Mouse (Mus musculus): ENCODE measurements around the gene Leng1. TPM values are rescaled to one million over a fixed set of nuclear protein-coding genes. Genes with fewer than 3 reads are reported as not detected.
A peak's percentile ranks its signal among the peaks of the same experiment; 100 is the strongest.

Leng1 gene
- total and polyA plus RNA-seq, 3 experiments: 5.8 to 8.5 (median 6.7) TPM

- in situ Hi-C loops (cut with MboI; ENCODE audit: low pct_ligation_motif_present, low pct_unique_long_range_greater_than_20kb, low sequenced_read_pairs): no loop called here
- dilution Hi-C loops (cut with MboI; ENCODE audit: extremely low pct_ligation_motif_present, extremely low pct_unique_long_range_greater_than_20kb, low sequenced_read_pairs): no loop called here
- peaks cover 13 to 43% of the 10 kb centered on the region in 2 experiments for H3K4me1 ChIP-seq (ENCODE audit: control insufficient read depth in 1 of 2, insufficient read depth in 2 of 2)
- TF ChIP-seq SIN3A (IDR thresholded peaks at IDR 0.05; ENCODE audit: low read length) (0 out of 2 replicates have a peak, but pooled peaks have one; percentile 25), ZC3H11A (IDR thresholded peaks at IDR 0.05; ENCODE audit: low read depth, low read length) (no peak), MEF2A (IDR thresholded peaks at IDR 0.05; ENCODE audit: borderline replicate concordance, low read depth, low read length) (no peak), CHD1 (IDR thresholded peaks at IDR 0.05; ENCODE audit: low read depth, low read length) (no peak), MXI1 (IDR thresholded peaks at IDR 0.05; ENCODE audit: low read depth, low read length) (peak; percentile 39; the same call in 1 of the 2 replicates), JUN (IDR thresholded peaks at IDR 0.05; ENCODE audit: insufficient read depth, low read depth, low read length) (no peak)
- H3K27ac ChIP-seq (ENCODE audit: insufficient read depth, low read depth): 0 out of 2 replicates have a peak overlapping the region, but pooled peaks have one; percentile 78
- H3K79me2 ChIP-seq (replicated peaks; ENCODE audit: control insufficient read depth, extremely low read depth, insufficient read depth, poor library complexity, severe bottlenecking): peaks cover 51% of the 10 kb centered on the region
- H3K4me3 ChIP-seq (replicated peaks in 1 of 3; ENCODE audit: low read depth in 2 of 3, low read length in 2 of 3, poor library complexity in 1 of 3): peak overlapping the region; percentile 89 to 94 (median 93)
- no peaks in the 10 kb centered on the region for H3K27me3 ChIP-seq (replicated peaks)
- H3K36me3 ChIP-seq (replicated peaks in 1 of 2; ENCODE audit: control insufficient read depth in 1 of 2, insufficient read depth in 1 of 2, low read length in 1 of 2): peaks cover 17 to 58% of the 10 kb centered on the region in 2 experiments
- H3K9ac ChIP-seq (ENCODE audit: insufficient read depth, low read depth): peak overlapping the region; percentile 98
- no peak for DNase-seq (ENCODE audit: extremely low read depth)
- H3K9me3 ChIP-seq (replicated peaks; ENCODE audit: low read length): no peaks in the 10 kb centered on the region
- H3K4me2 ChIP-seq (ENCODE audit: insufficient read depth, low read depth, poor library complexity, severe bottlenecking): peak overlapping the region; percentile 96
Measured at GRCm38 (mm10) chr7:3646188-3646587, 19.5 kb downstream of the Leng1 start.

- H3K9me3 ChIP-seq (replicated peaks; ENCODE audit: low read length): no peaks in the 10 kb centered on the region
- DNase-seq (ENCODE audit: extremely low read depth): no peak
- peaks cover 13 to 43% of the 10 kb centered on the region in 2 experiments for H3K4me1 ChIP-seq (ENCODE audit: control insufficient read depth in 1 of 2, insufficient read depth in 2 of 2)
- no peaks in the 10 kb centered on the region for H3K27me3 ChIP-seq (replicated peaks)
- in situ Hi-C loops (cut with MboI; ENCODE audit: low pct_ligation_motif_present, low pct_unique_long_range_greater_than_20kb, low sequenced_read_pairs) (no loop called here), dilution Hi-C loops (cut with MboI; ENCODE audit: extremely low pct_ligation_motif_present, extremely low pct_unique_long_range_greater_than_20kb, low sequenced_read_pairs) (no loop called here)
- no peak for TF ChIP-seq MXI1 (IDR thresholded peaks at IDR 0.05; ENCODE audit: low read depth, low read length)
- TF ChIP-seq MAFK (IDR thresholded peaks at IDR 0.05; ENCODE audit: insufficient replicate concordance, low read length): no peak
- peak; percentile 65; the same call in 1 of the 2 replicates for TF ChIP-seq POLR2A (IDR thresholded peaks at IDR 0.05; ENCODE audit: low read depth, low read length)
- peak; percentile 94 for TF ChIP-seq ZNF384 (IDR thresholded peaks at IDR 0.05; ENCODE audit: low read depth, low read length)
- peaks cover 17 to 58% of the 10 kb centered on the region in 2 experiments for H3K36me3 ChIP-seq (replicated peaks in 1 of 2; ENCODE audit: control insufficient read depth in 1 of 2, insufficient read depth in 1 of 2, low read length in 1 of 2)
- H3K79me2 ChIP-seq (replicated peaks; ENCODE audit: control insufficient read depth, extremely low read depth, insufficient read depth, poor library complexity, severe bottlenecking): peaks cover 49% of the 10 kb centered on the region
- H3K9ac ChIP-seq (ENCODE audit: insufficient read depth, low read depth): peak overlapping the region; percentile 98
- peak overlapping the region; percentile 96 for H3K4me2 ChIP-seq (ENCODE audit: insufficient read depth, low read depth, poor library complexity, severe bottlenecking)
- peak overlapping the region; percentile 89 to 94 (median 93) for H3K4me3 ChIP-seq (replicated peaks in 1 of 3; ENCODE audit: low read depth in 2 of 3, low read length in 2 of 3, poor library complexity in 1 of 3)
- peak overlapping the region; percentile 78 for H3K27ac ChIP-seq (ENCODE audit: insufficient read depth, low read depth)
Measured at GRCm38 (mm10) chr7:3645488-3646025, 20.1 kb downstream of the Leng1 start.

- peak within 1 kb of the TSS; percentile 98 for H3K9ac ChIP-seq (ENCODE audit: insufficient read depth, low read depth)
- peaks cover 19 to 58% of the 10 kb centered on the region in 2 experiments for H3K36me3 ChIP-seq (replicated peaks in 1 of 2; ENCODE audit: control insufficient read depth in 1 of 2, insufficient read depth in 1 of 2, low read length in 1 of 2)
- in situ Hi-C loops (cut with MboI; ENCODE audit: low pct_ligation_motif_present, low pct_unique_long_range_greater_than_20kb, low sequenced_read_pairs) (no loop called here), dilution Hi-C loops (cut with MboI; ENCODE audit: extremely low pct_ligation_motif_present, extremely low pct_unique_long_range_greater_than_20kb, low sequenced_read_pairs) (no loop called here)
- H3K4me3 ChIP-seq (replicated peaks in 1 of 3; ENCODE audit: low read depth in 2 of 3, low read length in 2 of 3, poor library complexity in 1 of 3): peak within 1 kb of the TSS; percentile 89 to 94 (median 93)
- no peaks in the 10 kb centered on the region for H3K9me3 ChIP-seq (replicated peaks; ENCODE audit: low read length)
- no peaks in the 10 kb centered on the region for H3K27me3 ChIP-seq (replicated peaks)
- DNase-seq (ENCODE audit: extremely low read depth): peak; percentile 99
- H3K4me2 ChIP-seq (ENCODE audit: insufficient read depth, low read depth, poor library complexity, severe bottlenecking): peak within 1 kb of the TSS; percentile 96
- peaks cover 45% of the 10 kb centered on the region for H3K79me2 ChIP-seq (replicated peaks; ENCODE audit: control insufficient read depth, extremely low read depth, insufficient read depth, poor library complexity, severe bottlenecking)
- H3K4me1 ChIP-seq (ENCODE audit: control insufficient read depth in 1 of 2, insufficient read depth in 2 of 2): peaks cover 13 to 43% of the 10 kb centered on the region in 2 experiments
- peak within 1 kb of the TSS; percentile 78 for H3K27ac ChIP-seq (ENCODE audit: insufficient read depth, low read depth)
- peak; percentile 71 for TF ChIP-seq HCFC1 (IDR thresholded peaks at IDR 0.05; ENCODE audit: low read depth, low read length)
- TF ChIP-seq IRF4 (IDR thresholded peaks at IDR 0.05; ENCODE audit: low read depth, low read length): no peak; the same call in 1 of the 2 replicates
- peak; percentile 97 for TF ChIP-seq CHD2 (IDR thresholded peaks at IDR 0.05; ENCODE audit: low read length)
- TF ChIP-seq ZMIZ1 (IDR thresholded peaks at IDR 0.05; ENCODE audit: low read depth, low read length): peak; percentile 24
- TF ChIP-seq MYC (IDR thresholded peaks at IDR 0.05; ENCODE audit: low read depth, low read length): 0 out of 2 replicates have a peak, but pooled peaks have one; percentile 4
- no peak for TF ChIP-seq BHLHE40 (IDR thresholded peaks at IDR 0.05; ENCODE audit: low read depth, low read length)
- no peak for TF ChIP-seq CHD1 (IDR thresholded peaks at IDR 0.05; ENCODE audit: low read depth, low read length)
- TF ChIP-seq NRF1 (IDR thresholded peaks at IDR 0.05; ENCODE audit: low read depth, low read length): peak; percentile 56; the same call in 1 of the 2 replicates
- TF ChIP-seq ZKSCAN1 (IDR thresholded peaks at IDR 0.05; ENCODE audit: borderline replicate concordance, low read depth, low read length): no peak
- TF ChIP-seq ZC3H11A (IDR thresholded peaks at IDR 0.05; ENCODE audit: low read depth, low read length): no peak
- TF ChIP-seq NELFE (IDR thresholded peaks at IDR 0.05; ENCODE audit: low read depth, low read length): peak; percentile 76
- no peak for TF ChIP-seq E2F4 (IDR thresholded peaks at IDR 0.05; ENCODE audit: insufficient replicate concordance, low read depth, low read length)
- no peak for TF ChIP-seq MXI1 (IDR thresholded peaks at IDR 0.05; ENCODE audit: low read depth, low read length)
- TF ChIP-seq SIN3A (IDR thresholded peaks at IDR 0.05; ENCODE audit: low read length): peak; percentile 56; the same call in 1 of the 2 replicates
- 0 out of 2 replicates have a peak, but pooled peaks have one; percentile 18 for TF ChIP-seq MAX (IDR thresholded peaks at IDR 0.05; ENCODE audit: low read length)
- no peak for TF ChIP-seq ETS1 (conservative IDR thresholded peaks at IDR 0.05; ENCODE audit: low read depth, low read length)
Measured at GRCm38 (mm10) chr7:3644672-3645487, 20.8 kb downstream of the Leng1 start, which contains the start of gene Cnot3. TSS of gene Cnot3 (plus strand) at chr7:3645268.

Data from CH12.LX (cell line).